Mouse (Mus musculus) midbrain, embryonic 16.5 days (tissue): Measurements from ENCODE around the gene Myl9. TPM values are rescaled to one million over a fixed set of nuclear protein-coding genes. Genes with fewer than 3 reads are reported as not detected.

ENCODE experiments used
- ATAC-seq: fragments of 200-750 bp; cut with Nextera tagmentation; 2 replicates; pipeline ENCODE4 v1.8.0; 2017; ENCODE audit warnings: moderate TSS enrichment
- H3K27ac ChIP-seq: fragments of 300-500 bp; sonication (generic); 2 replicates; pipeline ENCODE4 v1.5.1; 2014; ENCODE audit warnings: mild to moderate bottlenecking, low read length, mixed read lengths
- H3K27me3 ChIP-seq: fragments of 300-500 bp; sonication (generic); 2 replicates; pipeline ENCODE4 v1.6.1; 2014; ENCODE audit warnings: low read depth, low read length, mixed read lengths; ENCODE audit not compliant: control insufficient read depth, insufficient read depth
- H3K36me3 ChIP-seq: fragments of 300-500 bp; sonication (generic); 2 replicates; pipeline ENCODE4 v1.6.1; 2014; ENCODE audit warnings: mild to moderate bottlenecking, low read length, moderate library complexity, mixed read lengths; ENCODE audit not compliant: control insufficient read depth, insufficient read depth
- H3K4me1 ChIP-seq: fragments of 300-500 bp; sonication (generic); 2 replicates; pipeline ENCODE4 v1.6.1; 2014; ENCODE audit warnings: mild to moderate bottlenecking, low read length, mixed read lengths; ENCODE audit not compliant: control insufficient read depth, insufficient read depth
- H3K4me2 ChIP-seq: fragments of 300-500 bp; sonication (generic); 2 replicates; pipeline ENCODE4 v1.6.1; 2014; ENCODE audit warnings: mild to moderate bottlenecking, low read length, mixed read lengths
- H3K4me3 ChIP-seq: fragments of 300-500 bp; sonication (generic); 2 replicates; pipeline ENCODE4 v1.5.1; 2014; ENCODE audit warnings: low read depth, mild to moderate bottlenecking, low read length, moderate library complexity, mixed read lengths
- H3K9ac ChIP-seq: fragments of 300-500 bp; sonication (generic); 2 replicates; pipeline ENCODE4 v1.6.1; 2014; ENCODE audit warnings: low read depth, low read length, mixed read lengths
- H3K9me3 ChIP-seq: fragments of 300-500 bp; sonication (generic); replicated peaks from 2 replicates; pipeline ENCODE4 v1.6.1; 2014; ENCODE audit warnings: mild to moderate bottlenecking, low read length, mixed read lengths; ENCODE audit not compliant: control insufficient read depth, poor library complexity, severe bottlenecking
- WGBS: fragments of 180-500 bp; shearing (Covaris S2); extraction: QIAGEN DNeasy Blood & Tissue Kit; methylation state at CpG from one replicate; pipeline ENCODE4 v1.1.7; 2014; 5-methylcytosine and 5-hydroxymethylcytosine counted together
- polyA plus RNA-seq: library from polyadenylated mRNA; unstranded; fragments of >200 nt; fragmentation: Nextera tagmentation; extraction: Ambion mirVana; gene quantifications from 2 replicates; pipeline ENCODE4 v1.2.1, GENCODE M21; 2015

Myl9 gene
- polyA plus RNA-seq, 1 experiment from 2014 or later: 38.8 TPM

DNA sequence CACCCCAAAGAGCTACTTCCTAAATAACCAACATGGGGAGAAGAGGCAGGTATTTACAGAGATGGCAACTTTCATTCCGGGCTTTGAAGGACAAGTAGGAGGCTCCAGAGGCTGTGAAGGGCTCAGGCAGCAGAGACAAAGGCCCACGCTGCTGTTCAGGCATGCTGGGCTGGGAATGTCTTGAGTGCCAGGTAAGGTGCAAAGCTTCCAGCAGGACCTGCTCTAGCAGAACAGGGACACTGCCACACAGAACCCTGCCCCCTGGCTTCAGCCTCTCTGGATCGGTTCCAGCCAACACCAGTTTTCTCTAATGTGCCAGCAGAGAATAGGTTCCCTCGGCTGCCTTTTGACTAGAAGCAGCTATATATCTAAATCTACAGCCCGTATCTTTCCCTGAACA is 8.1 kb upstream of the Myl9 start:
- H3K4me1 ChIP-seq: no peaks in the 10 kb centered on the region
- H3K9me3 ChIP-seq: no peaks in the 10 kb centered on the region
- H3K9ac ChIP-seq: no peak overlapping the region
- 76% methylated on average over 5 of the region's 5 CpGs for WGBS
- no peak for ATAC-seq
- peaks cover 15% of the 10 kb centered on the region for H3K36me3 ChIP-seq
- no peak overlapping the region for H3K4me2 ChIP-seq
- 0 out of 2 replicates have a peak overlapping the region, but pooled peaks have one; percentile 50 for H3K27ac ChIP-seq
- no peaks in the 10 kb centered on the region for H3K27me3 ChIP-seq
- H3K4me3 ChIP-seq: no peak overlapping the region

DNA sequence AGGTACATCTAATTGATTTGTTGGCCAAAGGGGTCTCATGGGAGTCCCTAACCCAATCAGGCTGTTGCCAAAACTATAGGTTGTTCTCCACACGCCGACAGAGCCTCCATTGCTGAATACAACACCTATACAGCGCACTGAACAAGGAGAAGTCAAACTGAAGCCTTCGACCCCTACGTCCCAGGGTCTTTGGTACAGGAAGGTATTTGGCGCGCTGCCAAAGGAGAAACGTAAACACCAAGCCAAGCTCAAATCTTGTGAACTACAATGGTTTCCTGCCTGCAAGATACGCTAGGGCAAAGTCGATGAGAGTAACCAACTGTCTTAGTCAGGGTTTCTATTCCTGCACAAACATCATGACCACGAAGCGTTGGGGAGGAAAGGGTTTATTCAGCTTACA is 5.9 kb upstream of the Myl9 start:
- ATAC-seq: no peak
- no peaks in the 10 kb centered on the region for H3K9me3 ChIP-seq
- 86% methylated on average over 12 of the region's 12 CpGs for WGBS

DNA sequence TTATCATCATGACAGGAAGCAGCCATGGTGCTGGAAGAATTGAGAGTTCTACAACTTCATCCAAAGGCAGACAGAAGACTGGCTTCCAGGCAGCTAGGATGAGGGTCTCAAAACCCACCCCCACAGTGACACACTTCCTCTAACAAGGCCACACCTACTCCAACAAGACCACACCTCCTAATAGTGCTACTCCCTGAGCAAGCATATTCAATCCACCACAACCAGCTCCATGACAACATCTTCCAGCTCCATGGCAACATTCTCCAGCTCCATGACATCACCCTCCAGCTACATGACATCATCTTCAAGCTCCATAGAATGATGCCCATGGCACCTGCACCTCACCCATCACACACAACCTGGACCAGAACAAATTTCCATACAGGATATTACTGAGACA is 1.8 kb upstream of the Myl9 start:
- peaks cover 10% of the 10 kb centered on the region for H3K4me1 ChIP-seq
- no peak for ATAC-seq

More for the DNA sequence above, 5.9 kb upstream of the Myl9 start:
- H3K27ac ChIP-seq: no peak overlapping the region
- H3K9ac ChIP-seq: no peak overlapping the region
- H3K4me2 ChIP-seq: no peak overlapping the region
- no peaks in the 10 kb centered on the region for H3K4me1 ChIP-seq
- H3K36me3 ChIP-seq: peaks cover 1% of the 10 kb centered on the region
- H3K4me3 ChIP-seq: no peak overlapping the region
- no peaks in the 10 kb centered on the region for H3K27me3 ChIP-seq

DNA sequence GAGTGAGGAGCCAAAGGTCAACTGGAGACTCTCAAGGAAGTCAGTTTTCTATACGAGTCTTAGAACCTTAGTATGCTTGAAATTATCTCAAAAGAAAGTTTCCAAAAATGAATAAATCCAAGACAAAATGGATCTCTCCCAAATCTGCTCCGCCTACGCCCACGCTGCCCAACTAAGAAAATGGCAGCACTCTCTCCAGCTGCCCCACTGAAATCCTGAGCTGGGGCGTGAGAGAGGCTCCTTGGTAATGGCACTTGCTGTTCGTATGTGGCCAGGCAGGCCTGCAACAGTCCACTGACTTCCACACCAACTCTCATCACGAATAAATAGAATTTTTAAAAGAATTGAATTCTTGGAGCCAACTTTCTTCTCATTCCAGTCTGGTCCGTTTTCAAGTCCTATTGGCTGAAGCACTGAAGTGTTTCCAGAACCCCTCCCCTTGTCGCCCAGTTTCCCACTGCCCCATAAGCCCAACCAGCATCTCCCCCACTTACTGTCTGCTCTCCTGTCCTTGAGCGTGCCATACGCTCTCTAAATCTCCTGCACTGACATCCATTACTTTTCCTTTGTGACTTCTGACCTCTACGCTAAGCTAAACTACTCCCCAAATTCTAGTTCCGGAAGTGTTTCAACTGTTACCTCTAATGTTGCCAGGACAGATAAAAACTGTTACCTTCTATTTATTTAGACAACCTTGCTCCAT is 1.0 kb upstream of the Myl9 start:
- Histone ChIP-seq H3K9me3 (no peaks in the 10 kb centered on the region), H3K27ac (peak overlapping the region; percentile 1; the same call in 1 of the 2 replicates), H3K4me1 (peaks cover 10% of the 10 kb centered on the region), H3K4me3 (no peak overlapping the region), H3K27me3 (no peaks in the 10 kb centered on the region), H3K4me2 (peak overlapping the region; percentile 69), H3K9ac (no peak overlapping the region), H3K36me3 (no peaks in the 10 kb centered on the region)
- 72% methylated on average over 13 of the region's 13 CpGs for WGBS
- ATAC-seq: no peak

More for the DNA sequence above, 1.8 kb upstream of the Myl9 start:
- Histone ChIP-seq H3K27me3 (no peaks in the 10 kb centered on the region), H3K9me3 (no peaks in the 10 kb centered on the region), H3K4me3 (no peak overlapping the region), H3K4me2 (no peak overlapping the region), H3K27ac (no peak overlapping the region), H3K36me3 (no peaks in the 10 kb centered on the region), H3K9ac (no peak overlapping the region)

DNA sequence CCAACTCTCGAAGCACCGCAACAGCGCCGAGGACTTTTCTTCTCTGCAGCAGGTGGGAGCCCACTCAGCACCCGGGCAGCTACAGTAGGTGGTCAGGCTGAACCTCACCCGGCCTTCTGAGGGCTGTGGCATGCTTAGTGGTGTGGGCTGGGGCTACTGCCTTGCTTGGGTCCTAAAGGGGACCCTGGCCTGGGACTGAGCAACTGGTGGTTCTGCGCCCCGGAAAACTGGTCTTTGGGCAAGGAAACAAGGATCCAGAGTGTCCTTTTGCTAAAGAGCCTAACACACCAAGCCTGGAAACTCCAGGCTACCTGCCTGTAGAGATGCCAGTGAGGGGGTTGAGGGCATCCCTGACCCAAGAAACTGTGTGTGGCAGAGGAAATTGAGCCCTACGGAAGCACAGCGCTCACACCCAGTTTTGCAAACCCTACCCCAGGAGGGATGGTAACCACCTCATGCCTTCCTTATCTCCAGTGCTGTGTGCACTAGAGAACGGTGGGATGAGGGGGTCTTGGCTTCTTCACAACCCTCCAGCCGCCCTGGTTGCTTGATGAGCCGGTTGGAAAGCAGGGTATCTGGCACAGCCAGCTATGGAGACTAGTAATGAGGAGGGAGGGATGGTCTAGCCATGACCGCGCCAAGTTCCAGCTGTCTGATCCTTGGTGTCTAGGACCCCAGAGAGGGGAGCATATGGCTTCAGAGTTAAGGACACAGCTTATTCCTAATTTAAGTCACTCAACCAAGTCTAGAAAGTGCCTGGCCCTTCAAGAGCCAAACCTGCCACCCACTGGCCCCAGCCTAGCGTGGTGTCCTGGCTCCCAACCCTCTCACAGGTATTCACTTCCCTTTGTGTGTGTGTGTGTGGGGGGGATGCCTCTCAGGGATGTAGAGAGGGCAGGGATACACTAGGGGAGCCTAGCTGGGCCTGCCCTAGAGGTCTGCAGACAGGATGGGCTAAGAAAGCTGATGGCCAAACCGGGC is 525 bp downstream of the Myl9 start:
- Histone ChIP-seq H3K36me3 (no peaks in the 10 kb centered on the region), H3K27ac (peak overlapping the region; percentile 1; the same call in 1 of the 2 replicates), H3K9ac (peak overlapping the region; percentile 61), H3K4me2 (peak overlapping the region; percentile 69), H3K4me3 (peak overlapping the region; percentile 33), H3K9me3 (no peaks in the 10 kb centered on the region), H3K4me1 (peaks cover 10% of the 10 kb centered on the region), H3K27me3 (no peaks in the 10 kb centered on the region)
- ATAC-seq: no peak; the same call in 1 of the 2 replicates
- 28% methylated on average over 17 of the region's 17 CpGs for WGBS

DNA sequence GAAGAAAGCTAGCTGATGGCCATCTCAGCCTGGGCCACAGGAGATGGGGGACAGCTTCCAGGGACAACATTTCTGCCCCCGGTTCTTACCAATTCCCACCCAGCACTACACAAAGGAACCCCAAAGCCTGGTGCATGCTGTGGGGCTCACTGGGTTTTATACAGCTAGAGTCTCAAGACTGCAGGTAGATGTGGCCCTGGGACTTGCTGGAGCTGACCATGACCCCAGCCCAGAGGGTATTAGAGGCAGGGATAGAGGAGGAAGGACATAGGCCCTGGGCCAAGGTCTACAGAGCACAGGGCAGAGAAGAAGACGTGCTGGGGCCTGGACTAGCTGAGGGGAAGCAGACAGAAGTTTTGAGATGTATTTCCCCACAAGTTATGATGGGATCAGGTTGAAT is 1.7 kb downstream of the Myl9 start:
- Histone ChIP-seq H3K4me2 (no peak overlapping the region), H3K36me3 (no peaks in the 10 kb centered on the region), H3K9ac (no peak overlapping the region), H3K27me3 (no peaks in the 10 kb centered on the region), H3K4me3 (no peak overlapping the region), H3K4me1 (peaks cover 10% of the 10 kb centered on the region), H3K27ac (no peak overlapping the region), H3K9me3 (no peaks in the 10 kb centered on the region)
- 98% methylated on average over 2 of the region's 2 CpGs for WGBS
- ATAC-seq: no peak

DNA sequence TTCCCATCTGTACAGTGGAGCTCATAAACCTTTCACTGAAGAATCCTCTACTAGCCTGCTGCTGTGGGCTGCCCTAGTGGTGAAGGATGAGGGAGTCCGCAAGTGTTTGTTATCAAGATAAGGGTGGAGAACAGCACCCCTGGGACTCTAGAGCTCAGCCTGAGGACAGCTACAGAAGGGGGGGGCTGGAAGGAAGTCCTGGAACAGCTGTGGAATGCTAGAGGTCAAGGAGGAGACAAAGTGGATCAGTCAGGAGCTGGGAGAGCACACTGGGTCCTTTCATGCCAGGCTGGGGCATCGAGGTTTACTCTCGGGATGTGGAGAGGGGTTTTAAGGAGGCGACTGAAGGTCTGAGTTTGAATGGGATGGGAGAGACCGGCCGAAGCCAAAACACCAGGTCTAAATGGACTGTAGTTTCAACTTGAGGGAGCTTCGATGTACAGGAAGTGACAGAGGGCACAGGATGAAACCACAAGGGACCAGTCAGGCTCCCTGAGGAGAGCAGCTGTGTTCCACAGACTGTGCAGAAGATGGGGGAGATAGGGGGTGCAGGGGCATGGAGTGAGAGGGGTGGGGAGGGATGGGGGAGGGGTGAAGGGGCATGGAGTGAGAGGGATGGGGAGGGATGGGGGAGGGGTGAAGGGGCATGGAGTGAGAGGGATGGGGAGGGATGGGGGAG is 2.2 kb downstream of the Myl9 start:
- WGBS: 58% methylated on average over 7 of the region's 7 CpGs
- Histone ChIP-seq H3K27me3 (no peaks in the 10 kb centered on the region), H3K4me2 (no peak overlapping the region), H3K9me3 (no peaks in the 10 kb centered on the region), H3K9ac (no peak overlapping the region), H3K27ac (no peak overlapping the region), H3K4me3 (no peak overlapping the region), H3K36me3 (no peaks in the 10 kb centered on the region), H3K4me1 (peaks cover 10% of the 10 kb centered on the region)
- no peak for ATAC-seq

DNA sequence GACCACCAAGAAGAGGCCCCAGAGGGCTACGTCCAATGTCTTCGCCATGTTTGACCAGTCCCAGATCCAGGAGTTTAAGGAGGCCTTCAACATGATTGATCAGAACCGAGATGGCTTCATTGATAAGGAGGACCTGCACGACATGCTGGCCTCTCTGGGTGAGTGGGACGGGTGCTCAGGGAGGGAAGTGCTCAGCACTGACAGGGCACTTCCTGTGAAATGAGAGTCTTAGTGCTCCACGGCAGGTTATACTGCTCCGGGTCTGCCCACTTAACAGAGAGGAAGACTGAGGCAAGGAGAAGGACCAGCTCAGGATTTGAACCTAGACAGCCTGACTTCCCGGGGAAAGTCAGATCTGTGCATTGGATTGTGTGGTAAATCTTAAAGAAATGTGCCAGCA is 3.4 kb downstream of the Myl9 start:
- H3K27ac ChIP-seq: no peak overlapping the region
- H3K4me1 ChIP-seq: peaks cover 10% of the 10 kb centered on the region
- no peaks in the 10 kb centered on the region for H3K9me3 ChIP-seq
- no peaks in the 10 kb centered on the region for H3K27me3 ChIP-seq
- ATAC-seq: no peak
- H3K4me3 ChIP-seq: no peak overlapping the region
- no peak overlapping the region for H3K4me2 ChIP-seq
- no peak overlapping the region for H3K9ac ChIP-seq
- H3K36me3 ChIP-seq: no peaks in the 10 kb centered on the region
- 88% methylated on average over 8 of the region's 8 CpGs for WGBS
